Mouse (Mus musculus): ENCODE results near the gene Slc16a13. TPM values are rescaled to one million over a fixed set of nuclear protein-coding genes. Genes with fewer than 3 reads are reported as not detected.

The Slc16a13 gene
- total RNA-seq (2022) = 1 to 10 TPM; 6.5 to 9.5 (median 7.4) TPM

- DNase-seq (ENCODE audit: low spot score in 2 of 2) = peak; percentile 95
These were observed at the start of gene Slc16a13 for GRCm38 (mm10) chr11:70220731-70221602. TSS of gene Slc16a13 (minus strand) at chr11:70221064.

GRCm38 (mm10) chr11:70266405-70266804 is 45.5 kb upstream of the Slc16a13 start:
- no peak for DNase-seq (ENCODE audit: low spot score in 2 of 2)

- DNase-seq (ENCODE audit: low spot score in 2 of 2) = no peak
These were observed 45.0 kb upstream of the Slc16a13 start for GRCm38 (mm10) chr11:70265819-70266218.

GRCm38 (mm10) chr11:70265252-70265651 is 44.4 kb upstream of the Slc16a13 start:
- DNase-seq (ENCODE audit: low spot score in 2 of 2) = no peak

- no peak for DNase-seq (ENCODE audit: low spot score in 2 of 2)
These were observed 38.2 kb upstream of the Slc16a13 start for GRCm38 (mm10) chr11:70259035-70259434.

- DNase-seq (ENCODE audit: low spot score in 2 of 2) = no peak
These were observed 34.2 kb upstream of the Slc16a13 start, which contains the start of gene Alox12 for GRCm38 (mm10) chr11:70254931-70255531. TSS of gene Alox12 (minus strand) at chr11:70255353.

- no peak for DNase-seq (ENCODE audit: low spot score in 2 of 2)
These were observed 33.5 kb upstream of the Slc16a13 start for GRCm38 (mm10) chr11:70254337-70254736.

GRCm38 (mm10) chr11:70251853-70252252 is 31.0 kb upstream of the Slc16a13 start:
- no peak for DNase-seq (ENCODE audit: low spot score in 2 of 2)

- DNase-seq (ENCODE audit: low spot score in 2 of 2) = no peak
These were observed 29.3 kb upstream of the Slc16a13 start for GRCm38 (mm10) chr11:70250150-70250549.

- DNase-seq (ENCODE audit: low spot score in 2 of 2) = peak in 1 of 2 experiments; percentile 55
These were observed 26.4 kb upstream of the Slc16a13 start for GRCm38 (mm10) chr11:70247136-70247845.

- DNase-seq (ENCODE audit: low spot score in 2 of 2) = no peak
These were observed 21.7 kb upstream of the Slc16a13 start for GRCm38 (mm10) chr11:70242591-70242990.

GRCm38 (mm10) chr11:70239541-70240279 is 18.8 kb upstream of the Slc16a13 start, which contains the start of the genes Gm21988 and Rnasek:
TSS of gene Gm21988 (minus strand) at chr11:70239830.
TSS of gene Rnasek (minus strand) at chr11:70239842.
- peak; percentile 84 to 86 for DNase-seq (ENCODE audit: low spot score in 2 of 2)

GRCm38 (mm10) chr11:70238591-70239440 is 18.0 kb upstream of the Slc16a13 start:
- DNase-seq (ENCODE audit: low spot score in 2 of 2) = peak in 1 of 2 experiments; percentile 15

GRCm38 (mm10) chr11:70237457-70238167 is 16.7 kb upstream of the Slc16a13 start, which contains the start of gene 0610010K14Rik:
TSS of gene 0610010K14Rik (minus strand) at chr11:70237914.
- peak; percentile 96 to 97 for DNase-seq (ENCODE audit: low spot score in 2 of 2)

- peak in 1 of 2 experiments; percentile 8 for DNase-seq (ENCODE audit: low spot score in 2 of 2)
These were observed 15.9 kb upstream of the Slc16a13 start for GRCm38 (mm10) chr11:70236717-70237116.

- DNase-seq (ENCODE audit: low spot score in 2 of 2) = peak in 1 of 2 experiments; percentile 13
These were observed 14.5 kb upstream of the Slc16a13 start for GRCm38 (mm10) chr11:70235254-70235900.

- no peak for DNase-seq (ENCODE audit: low spot score in 2 of 2)
These were observed 13.6 kb upstream of the Slc16a13 start for GRCm38 (mm10) chr11:70234497-70234896.

- no peak for DNase-seq (ENCODE audit: low spot score in 2 of 2)
These were observed 13.2 kb upstream of the Slc16a13 start for GRCm38 (mm10) chr11:70234037-70234436.

GRCm38 (mm10) chr11:70233016-70233415 is 12.2 kb upstream of the Slc16a13 start:
- no peak for DNase-seq (ENCODE audit: low spot score in 2 of 2)

Data from layer of hippocampus, adult 8-10 months (tissue).